Mouse (Mus musculus) MEL (cell line): ENCODE measurements at regions not wholly inside any gene's neighbourhood (a gene's known extent, or its start where the extent isn't known, plus 50 kb on each side); places are given as distances from the start of the nearest gene placed in this dataset.

Experiments
- EP300 ChIP-seq, 2 experiments: IDR thresholded peaks; 2 replicates each; pipeline ENCODE4 v1.6.1; 2011; ENCODE audit warnings: improper control_type of control experiment in 2 of 2, low read length in 2 of 2, low read depth in 1 of 2, mild to moderate bottlenecking in 1 of 2
- ETS1 ChIP-seq: IDR thresholded peaks from 2 replicates; pipeline ENCODE4 v1.6.1; 2012; ENCODE audit warnings: low read depth, mild to moderate bottlenecking, inconsistent platforms, low read length, improper control_type of control experiment, moderate library complexity
- GABPA ChIP-seq: IDR thresholded peaks from 2 replicates; pipeline ENCODE4 v1.6.1; 2012; ENCODE audit warnings: low read depth, mild to moderate bottlenecking, inconsistent platforms, low read length, improper control_type of control experiment, moderate library complexity
- GATA1 ChIP-seq: IDR thresholded peaks from 2 replicates; pipeline ENCODE4 v1.6.1; 2011; ENCODE audit warnings: low read depth, low read length, improper control_type of control experiment
- JUND ChIP-seq: IDR thresholded peaks from 2 replicates; pipeline ENCODE4 v1.6.1; 2011; ENCODE audit warnings: low read depth, mild to moderate bottlenecking, improper control_type of control experiment, low read length
- POLR2AphosphoS2 ChIP-seq: IDR thresholded peaks from 2 replicates; pipeline ENCODE4 v1.6.1; 2011; ENCODE audit warnings: low read length, improper control_type of control experiment
- RAD21 ChIP-seq: IDR thresholded peaks from 2 replicates; pipeline ENCODE4 v1.6.1; 2011; ENCODE audit warnings: mild to moderate bottlenecking, low read depth, low read length, improper control_type of control experiment
- TCF12 ChIP-seq: IDR thresholded peaks from 2 replicates; pipeline ENCODE4 v1.6.1; 2014; ENCODE audit warnings: low read depth, mild to moderate bottlenecking, inconsistent platforms, low read length, improper control_type of control experiment, moderate library complexity
- UBTF ChIP-seq: IDR thresholded peaks from 2 replicates; pipeline ENCODE4 v1.6.1; 2012; ENCODE audit warnings: low read depth, mild to moderate bottlenecking, inconsistent platforms, low read length, improper control_type of control experiment, moderate library complexity, borderline replicate concordance; ENCODE audit not compliant: insufficient read depth
- USF1 ChIP-seq: IDR thresholded peaks from 2 replicates; pipeline ENCODE4 v1.6.1; 2014; ENCODE audit warnings: low read depth, mild to moderate bottlenecking, inconsistent platforms, low read length, improper control_type of control experiment, moderate library complexity
- ZNF384 ChIP-seq: IDR thresholded peaks from 2 replicates; pipeline ENCODE4 v1.6.1; 2012; ENCODE audit warnings: low read depth, mild to moderate bottlenecking, inconsistent platforms, low read length, improper control_type of control experiment

DNA sequence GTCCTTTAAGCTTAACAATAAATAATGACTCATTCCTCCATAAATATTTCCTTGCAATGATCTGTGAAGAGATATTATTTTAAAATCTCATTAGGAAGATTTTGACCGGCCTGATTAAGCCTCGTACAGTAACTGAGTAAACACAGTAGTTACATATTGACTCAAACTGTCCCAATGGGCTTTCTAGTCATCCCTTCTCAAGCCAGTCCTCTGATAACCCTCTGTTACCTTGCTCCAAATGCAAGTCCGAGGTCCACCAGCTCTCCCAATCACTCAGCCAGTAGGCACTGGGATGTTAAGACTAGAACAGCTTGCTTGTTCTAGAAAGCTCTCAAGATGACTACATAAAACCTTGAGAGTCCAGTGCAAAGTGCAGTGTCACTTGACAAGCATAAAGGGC is 160.6 kb downstream of the Pdcd6ip start:
- TF ChIP-seq EP300 (IDR thresholded peaks at IDR 0.05; ENCODE audit: low read depth in 1 of 2, low read length in 2 of 2) (no peak), POLR2AphosphoS2 (no peak), ETS1 (no peak), USF1 (no peak), ZNF384 (no peak), GABPA (no peak), JUND (no peak), TCF12 (no peak), GATA1 (no peak), RAD21 (no peak), UBTF (no peak)
